Mouse (Mus musculus): ENCODE measurements around the gene Chaf1a.
A peak's percentile ranks its signal among the peaks of the same experiment; 100 is the strongest.

Chaf1a gene

GRCm38 (mm10) chr17:56020400-56021084 lies 19.7 kb upstream of the Chaf1a start:
- no peak for DNase-seq

GRCm38 (mm10) chr17:56021161-56021910 lies 18.9 kb upstream of the Chaf1a start:
- no peak for DNase-seq

- no peak for DNase-seq
Observed at GRCm38 (mm10) chr17:56022131-56022988, 17.9 kb upstream of the Chaf1a start.

- DNase-seq = no peak
Observed at GRCm38 (mm10) chr17:56022989-56023290, 17.3 kb upstream of the Chaf1a start.

- no peak for DNase-seq
Observed at GRCm38 (mm10) chr17:56023386-56023785, 16.9 kb upstream of the Chaf1a start.

GRCm38 (mm10) chr17:56024476-56024875 lies 15.8 kb upstream of the Chaf1a start:
- DNase-seq = no peak

GRCm38 (mm10) chr17:56024931-56025330 lies 15.3 kb upstream of the Chaf1a start:
- DNase-seq = no peak

- no peak for DNase-seq
Observed at GRCm38 (mm10) chr17:56026303-56026702, 13.9 kb upstream of the Chaf1a start.

- no peak for DNase-seq
Observed at GRCm38 (mm10) chr17:56026881-56027280, 13.4 kb upstream of the Chaf1a start.

- DNase-seq = no peak
Observed at GRCm38 (mm10) chr17:56027801-56028441, 12.3 kb upstream of the Chaf1a start.

- no peak for DNase-seq
Observed at GRCm38 (mm10) chr17:56030238-56030870, 9.9 kb upstream of the Chaf1a start.

- peak; percentile 80 for DNase-seq
Observed at GRCm38 (mm10) chr17:56030919-56031318, 9.3 kb upstream of the Chaf1a start.

GRCm38 (mm10) chr17:56031431-56031830 lies 8.8 kb upstream of the Chaf1a start:
- no peak for DNase-seq

- peak; percentile 67 for DNase-seq
Observed at GRCm38 (mm10) chr17:56032127-56032733, 8.0 kb upstream of the Chaf1a start.

- DNase-seq = no peak
Observed at GRCm38 (mm10) chr17:56032831-56033230, 7.4 kb upstream of the Chaf1a start.

- no peak for DNase-seq
Observed at GRCm38 (mm10) chr17:56034040-56034725, 6.1 kb upstream of the Chaf1a start.

- no peak for DNase-seq
Observed at GRCm38 (mm10) chr17:56034726-56035100, 5.5 kb upstream of the Chaf1a start.

GRCm38 (mm10) chr17:56035216-56035615 lies 5.0 kb upstream of the Chaf1a start:
- no peak for DNase-seq

GRCm38 (mm10) chr17:56036176-56036900 lies 3.9 kb upstream of the Chaf1a start, which contains the start of gene Sh3gl1:
Gene Sh3gl1, minus strand, starts transcription at chr17:56036635.
- peak; percentile 99 for DNase-seq

GRCm38 (mm10) chr17:56036901-56037287 lies 3.3 kb upstream of the Chaf1a start:
- DNase-seq = no peak

Measured in kidney, adult 9 months (tissue).